Mouse (Mus musculus) cerebellum, adult 18-20 months (tissue): ENCODE data around the gene Cel.

Experiments
- DNase-seq, 2 experiments: peaks; one replicate each; pipeline ENCODE4 v3.0.0; 2021

The Cel gene

DNA sequence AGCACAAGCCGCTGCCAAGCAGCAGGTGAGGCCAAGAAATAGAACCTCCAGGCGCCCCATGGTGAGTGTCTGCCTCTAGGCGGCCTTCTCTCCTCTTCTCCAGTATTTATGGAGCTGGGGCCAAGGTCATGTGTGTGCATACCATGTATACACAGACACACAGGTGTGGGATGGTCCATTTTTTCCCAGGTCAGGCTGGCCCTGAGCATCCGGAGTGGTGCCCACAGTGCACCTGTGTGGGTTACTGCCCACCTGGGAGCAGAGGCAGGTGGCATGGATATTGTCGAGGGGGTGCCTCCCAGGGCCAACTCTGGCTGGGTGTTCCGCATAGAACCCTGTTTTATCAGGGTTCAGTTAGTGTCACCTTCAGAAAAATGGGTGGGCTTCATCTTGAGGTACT lies at the start of gene Cel:
Cel (minus strand) TSS at position 101 of the 400 bp plus-strand sequence.
- DNase-seq: no peak

DNA sequence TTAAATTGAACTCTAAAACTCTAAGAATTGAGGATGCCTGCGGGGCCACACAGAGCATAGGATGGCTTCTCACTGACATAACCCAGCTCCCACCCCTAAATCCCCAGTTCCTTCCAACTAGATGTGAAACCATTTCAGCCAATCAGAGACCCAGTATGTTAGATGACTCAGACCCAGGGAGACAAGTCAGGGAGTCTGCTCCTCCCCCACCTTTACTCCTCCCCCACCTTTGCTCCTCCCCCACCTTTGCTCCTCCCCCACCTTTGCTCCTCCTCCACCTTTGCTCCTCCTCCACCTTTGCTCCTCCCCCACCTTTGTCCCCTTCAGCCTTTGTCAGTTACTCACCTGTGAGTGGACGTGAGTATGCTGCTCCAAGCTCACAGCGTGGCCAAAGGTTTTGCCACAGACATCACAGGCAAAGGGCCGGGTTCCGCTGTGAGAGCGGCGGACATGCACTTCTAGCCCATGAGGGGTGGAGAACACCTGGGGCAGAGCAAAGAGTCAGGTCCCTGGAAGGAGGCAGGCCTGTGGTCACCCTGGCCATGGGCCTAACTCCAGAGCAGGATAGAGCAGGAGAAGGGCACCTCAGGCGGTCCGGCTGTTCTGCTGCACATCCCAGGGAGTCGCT lies 49.3 kb upstream of the Cel start:
- no peak for DNase-seq

DNA sequence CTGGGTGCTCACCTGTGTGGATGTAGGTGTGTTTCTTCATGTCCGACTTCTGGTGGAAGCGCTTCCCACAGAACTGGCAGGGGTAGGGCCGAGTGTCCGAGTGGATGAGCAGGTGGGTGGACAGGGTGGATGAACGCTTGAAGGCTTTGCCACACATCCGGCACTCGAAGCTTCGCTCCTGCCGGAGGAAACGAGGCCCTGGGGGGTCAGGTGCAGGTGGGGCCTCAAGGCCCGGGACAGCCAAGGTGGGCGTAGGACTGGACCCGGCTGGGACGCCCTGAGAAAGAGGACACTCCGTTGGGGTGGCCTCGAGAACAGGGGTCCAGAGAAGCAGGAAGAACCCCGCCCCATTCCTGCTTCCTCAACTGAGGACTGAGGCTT lies 48.2 kb upstream of the Cel start:
- DNase-seq: no peak

DNA sequence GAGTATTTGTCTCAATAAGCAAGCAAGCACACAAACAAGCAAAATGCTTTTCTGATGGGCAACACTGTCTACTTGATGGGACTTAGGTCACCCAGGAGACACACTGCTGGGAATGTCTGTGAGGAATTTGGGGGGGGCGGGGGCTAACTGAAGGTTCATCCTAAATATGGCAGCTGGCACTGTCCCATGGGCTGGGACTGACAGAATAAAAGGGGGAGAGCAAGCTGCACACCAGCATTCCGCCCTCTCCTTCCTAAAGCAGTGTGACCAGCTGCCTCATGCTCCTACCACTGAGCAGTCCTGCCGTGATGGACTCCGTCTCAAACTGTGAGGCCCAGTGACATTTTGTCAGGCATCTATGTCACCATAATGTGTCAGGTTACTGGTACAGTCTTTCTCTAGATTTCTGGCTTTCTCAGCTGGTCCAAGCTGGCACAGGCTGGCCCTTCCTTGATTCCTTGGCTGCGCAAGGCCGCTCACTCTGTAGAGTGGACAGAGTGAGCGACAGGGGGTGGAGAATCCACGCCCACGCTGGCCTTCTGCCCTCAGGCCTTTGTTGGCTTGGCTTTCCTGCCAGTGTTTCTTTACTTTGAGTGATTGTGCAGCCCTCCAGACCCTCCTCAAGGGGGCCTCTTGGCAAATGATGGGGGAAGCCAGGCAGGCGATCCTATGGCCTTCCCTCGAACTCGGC lies 47.7 kb upstream of the Cel start:
- DNase-seq: peak; percentile 27 to 34

DNA sequence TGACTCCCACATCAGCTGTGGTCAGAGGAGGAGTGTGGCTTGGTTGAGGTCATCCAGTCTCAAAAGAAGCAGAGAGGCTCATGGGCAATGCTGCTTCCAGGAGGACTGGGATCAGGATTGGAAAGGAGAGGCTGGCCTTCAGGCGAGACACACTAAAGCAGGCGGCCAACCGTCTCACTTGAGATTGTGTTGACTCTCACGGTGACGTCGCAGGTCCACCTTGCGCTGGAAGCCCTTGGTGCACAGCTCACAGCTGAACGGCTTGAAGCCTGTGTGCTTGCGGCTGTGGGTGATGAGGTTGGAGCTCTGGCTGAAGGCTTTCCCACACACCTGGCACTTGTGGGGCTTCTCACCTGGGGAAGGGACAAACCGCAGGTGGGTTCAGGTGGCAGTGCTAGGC lies 46.6 kb upstream of the Cel start:
- no peak for DNase-seq

DNA sequence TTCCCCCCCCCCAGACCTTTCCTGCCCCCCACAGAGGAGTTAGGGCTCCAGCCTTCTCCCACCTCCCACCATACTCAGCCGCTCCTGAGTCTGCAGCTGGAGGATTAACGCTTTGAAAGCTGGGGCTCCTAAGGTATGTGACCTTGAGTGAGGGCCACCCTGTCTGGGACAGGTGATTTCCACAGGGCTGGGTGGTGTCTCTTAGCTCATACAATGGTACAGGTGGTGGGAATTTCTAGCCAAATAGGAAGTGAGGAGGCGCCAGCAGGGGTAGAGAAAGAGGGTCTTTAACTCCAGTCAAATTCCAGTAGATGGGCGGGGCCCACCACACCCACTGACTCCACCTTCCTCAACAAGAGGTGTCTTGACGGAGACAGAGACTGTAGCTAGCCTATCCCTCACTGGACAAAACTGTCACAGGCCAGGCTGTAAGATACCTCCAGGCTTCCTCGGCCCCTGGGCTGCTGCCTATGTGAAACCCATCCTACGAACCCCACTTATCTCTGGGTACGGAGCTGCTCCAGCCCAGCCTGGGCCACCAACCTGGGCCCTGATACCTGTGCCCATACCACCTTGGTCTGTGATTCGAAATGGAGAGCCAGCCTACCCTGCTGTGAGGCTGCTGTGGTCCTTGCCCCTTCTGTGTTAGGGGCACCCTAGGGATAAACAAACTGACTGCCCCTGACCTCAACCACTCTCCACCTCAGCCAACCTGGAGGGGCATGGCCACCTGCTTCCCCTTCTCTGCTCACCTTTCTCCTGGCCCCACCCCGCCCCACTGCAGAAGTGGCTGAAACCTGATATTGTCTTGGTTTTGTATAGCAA lies 44.4 kb upstream of the Cel start:
- DNase-seq: no peak

DNA sequence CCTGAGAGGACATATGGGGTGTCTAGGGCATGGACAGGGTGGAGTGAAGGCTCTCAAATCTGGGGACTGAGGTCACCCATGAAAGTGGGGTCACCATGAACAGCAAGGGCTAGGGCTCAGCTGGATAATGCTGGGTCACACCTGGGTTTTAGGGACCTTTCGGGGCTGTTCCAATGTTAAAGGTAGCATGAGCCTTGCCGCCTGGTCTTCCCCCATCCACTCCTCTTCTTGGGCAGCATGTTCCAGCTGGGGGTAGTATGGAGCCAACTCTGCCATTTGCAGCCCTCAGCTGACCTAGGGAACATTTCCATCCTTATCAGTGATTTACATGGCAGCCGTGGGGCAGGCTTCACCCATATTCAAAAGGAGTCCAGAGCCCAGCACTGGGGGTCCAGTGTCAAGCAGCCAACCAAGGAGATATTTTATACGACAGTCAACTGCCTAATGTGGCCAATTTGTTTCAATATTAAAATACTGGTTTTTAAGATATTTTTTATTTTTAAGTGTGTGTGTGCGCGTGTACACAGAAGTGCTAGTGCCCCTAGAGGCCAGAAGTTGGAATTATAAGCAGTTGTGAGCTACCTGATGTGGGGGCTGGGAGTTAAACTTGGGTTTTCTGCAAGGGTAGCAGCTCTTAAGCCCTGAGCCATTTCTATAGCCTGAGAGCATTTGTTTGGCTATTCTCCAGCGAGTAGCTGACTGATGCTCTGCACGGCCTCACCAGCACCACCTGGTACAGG lies 43.6 kb upstream of the Cel start:
- no peak for DNase-seq

DNA sequence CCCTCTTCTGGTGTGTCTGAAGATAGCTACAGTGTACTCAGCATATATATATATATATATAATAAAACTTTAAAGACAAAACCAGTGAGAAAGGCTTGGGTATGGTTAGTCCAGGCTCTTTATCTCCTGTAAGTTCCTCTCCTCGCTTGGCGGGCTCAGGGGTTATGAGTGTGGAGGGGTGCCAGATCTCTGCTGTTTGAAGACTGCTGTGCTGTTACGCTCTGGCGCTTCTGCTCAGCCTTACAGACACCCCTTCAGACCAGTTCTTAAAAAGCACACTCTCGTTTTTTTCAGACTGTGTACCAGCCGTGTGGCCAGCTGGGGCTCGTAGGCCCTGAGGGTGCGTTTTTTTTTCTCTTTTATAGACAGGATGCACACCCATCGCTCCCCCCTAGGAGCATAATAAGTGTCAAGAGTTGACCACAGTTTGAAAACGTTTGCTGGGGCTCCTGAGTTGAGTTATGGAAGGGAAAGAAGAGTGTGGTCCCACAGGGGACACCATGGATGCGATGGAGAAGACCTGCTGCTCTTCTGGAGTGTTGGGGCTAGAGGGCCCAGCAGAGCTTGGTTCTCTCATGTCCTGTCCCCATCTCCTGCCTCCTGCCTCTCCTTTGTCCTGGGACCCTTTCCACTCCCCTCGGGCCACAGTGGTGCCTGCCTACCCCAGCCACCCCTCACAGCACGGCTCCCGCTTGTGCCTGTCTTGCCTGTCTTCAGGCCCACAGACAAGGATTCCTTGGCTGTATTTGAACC lies 42.8 kb upstream of the Cel start:
- no peak for DNase-seq

DNA sequence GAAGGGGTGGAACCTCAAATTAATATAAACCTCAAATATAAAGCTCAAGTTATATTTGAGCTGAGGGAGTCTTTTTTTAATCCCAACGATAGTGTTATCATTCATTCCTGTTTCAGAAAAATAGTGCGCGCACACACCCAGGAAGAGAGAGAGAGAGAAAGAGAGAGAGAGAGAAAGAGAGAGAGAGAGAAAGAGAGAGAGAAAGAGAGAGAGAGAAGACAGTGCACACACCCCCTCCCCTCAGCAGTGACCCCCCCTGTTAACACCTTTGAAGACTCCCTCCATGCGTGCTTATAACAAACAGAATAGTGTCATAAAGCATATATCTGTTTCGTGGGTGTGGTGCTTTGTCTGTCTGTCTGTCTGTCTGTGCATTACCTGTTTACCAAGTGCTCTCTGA lies 40.3 kb upstream of the Cel start:
- DNase-seq: no peak

DNA sequence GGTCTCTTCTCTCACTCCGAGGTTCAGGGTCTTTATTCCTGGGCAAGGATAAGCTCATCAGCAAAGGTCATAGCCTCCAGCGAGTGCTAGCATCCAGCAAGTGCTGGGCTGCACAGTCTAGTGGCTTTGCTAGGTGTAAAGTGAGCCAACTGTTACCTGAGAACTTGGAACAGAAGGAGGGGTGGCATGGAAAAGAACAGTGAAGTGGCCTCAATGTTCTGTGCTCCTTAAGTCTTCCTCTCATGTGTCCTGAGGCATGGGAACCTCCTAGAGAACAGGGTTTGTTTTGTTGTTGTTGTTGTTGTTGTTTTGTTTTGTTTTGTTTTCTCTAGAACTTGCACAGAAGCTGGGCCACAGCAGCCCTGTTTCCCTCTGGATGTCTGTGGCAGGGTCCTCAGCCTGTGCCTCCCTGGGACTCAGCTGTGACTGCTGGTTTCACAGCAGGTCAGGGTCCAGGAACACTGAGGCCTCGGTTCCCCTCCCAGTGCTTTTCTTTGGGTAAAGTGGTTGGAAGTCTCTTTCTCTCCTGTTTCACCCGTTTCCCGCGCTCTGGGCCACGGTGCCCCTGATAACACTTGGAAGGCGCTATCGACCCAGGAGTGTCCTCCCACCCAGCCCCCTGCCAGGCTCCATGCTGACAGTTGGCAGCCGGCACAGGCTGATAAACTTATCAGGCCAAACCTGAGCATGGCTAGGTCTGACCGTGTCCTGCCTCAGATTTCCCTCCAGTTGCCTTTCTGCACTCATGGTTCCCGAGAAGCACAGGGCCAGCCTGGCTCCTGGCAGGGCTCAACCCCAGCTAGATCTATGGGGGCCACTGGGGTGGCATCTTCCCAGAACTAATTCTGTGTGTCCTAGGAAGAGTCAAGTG lies 38.8 kb upstream of the Cel start:
- no peak for DNase-seq

DNA sequence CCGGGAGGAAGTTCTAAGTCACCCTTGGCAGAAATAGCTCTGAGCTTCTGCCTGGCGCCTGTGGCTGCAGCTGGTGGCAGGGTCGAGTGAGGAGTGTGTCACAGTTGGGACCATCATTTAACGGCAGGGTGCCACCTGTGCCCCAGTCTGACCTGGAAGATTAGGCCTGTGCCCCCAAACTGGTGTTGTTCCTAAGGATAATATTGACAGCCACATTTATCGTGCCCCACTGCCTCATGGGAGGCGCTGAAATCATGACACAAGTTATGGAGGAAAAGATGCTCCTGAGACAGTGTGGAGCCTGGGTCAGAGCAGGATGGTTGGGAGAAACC lies 36.3 kb upstream of the Cel start:
- DNase-seq: no peak

DNA sequence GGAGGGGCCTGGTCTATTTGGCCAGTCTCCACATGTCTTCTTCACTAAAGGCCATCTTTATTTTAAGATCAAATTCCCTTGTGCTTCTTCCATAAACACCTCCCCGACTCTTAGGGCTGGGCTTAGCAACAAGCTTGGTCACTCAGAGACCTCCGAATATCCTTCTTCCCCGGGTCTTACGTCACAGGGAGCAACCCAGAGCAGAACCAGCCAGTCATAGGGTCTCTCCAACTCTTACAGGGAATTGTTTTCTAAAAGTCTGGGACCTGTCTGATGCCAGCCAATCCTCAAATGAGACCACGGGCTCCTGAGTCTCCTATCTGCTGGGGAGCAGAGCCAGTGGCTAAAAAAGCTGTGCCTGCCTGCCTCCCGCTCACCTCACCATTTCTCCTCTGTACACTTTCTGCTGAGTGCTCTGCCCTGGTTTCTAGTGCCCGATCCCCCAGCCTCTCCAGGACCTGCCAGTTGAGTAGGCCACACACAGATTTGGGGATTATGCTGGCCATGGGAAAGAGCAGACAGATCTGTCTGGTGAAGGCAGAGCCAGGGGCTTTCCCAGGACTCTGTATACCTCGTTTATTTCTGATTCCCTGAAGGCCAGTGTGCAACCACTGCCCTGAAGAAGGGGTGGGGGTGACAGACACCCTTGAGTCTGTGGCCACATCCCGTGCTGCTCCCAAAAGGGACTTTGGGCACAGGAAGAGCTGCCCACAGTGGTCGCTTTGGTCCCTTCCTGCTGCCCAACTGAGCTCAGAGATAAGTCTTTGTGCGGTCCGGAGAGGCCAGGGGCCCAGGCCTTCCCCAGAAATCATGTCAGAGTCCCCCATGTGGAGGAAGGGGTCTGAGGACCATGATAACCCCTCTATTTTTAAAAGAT lies 35.7 kb upstream of the Cel start:
- DNase-seq: no peak

DNA sequence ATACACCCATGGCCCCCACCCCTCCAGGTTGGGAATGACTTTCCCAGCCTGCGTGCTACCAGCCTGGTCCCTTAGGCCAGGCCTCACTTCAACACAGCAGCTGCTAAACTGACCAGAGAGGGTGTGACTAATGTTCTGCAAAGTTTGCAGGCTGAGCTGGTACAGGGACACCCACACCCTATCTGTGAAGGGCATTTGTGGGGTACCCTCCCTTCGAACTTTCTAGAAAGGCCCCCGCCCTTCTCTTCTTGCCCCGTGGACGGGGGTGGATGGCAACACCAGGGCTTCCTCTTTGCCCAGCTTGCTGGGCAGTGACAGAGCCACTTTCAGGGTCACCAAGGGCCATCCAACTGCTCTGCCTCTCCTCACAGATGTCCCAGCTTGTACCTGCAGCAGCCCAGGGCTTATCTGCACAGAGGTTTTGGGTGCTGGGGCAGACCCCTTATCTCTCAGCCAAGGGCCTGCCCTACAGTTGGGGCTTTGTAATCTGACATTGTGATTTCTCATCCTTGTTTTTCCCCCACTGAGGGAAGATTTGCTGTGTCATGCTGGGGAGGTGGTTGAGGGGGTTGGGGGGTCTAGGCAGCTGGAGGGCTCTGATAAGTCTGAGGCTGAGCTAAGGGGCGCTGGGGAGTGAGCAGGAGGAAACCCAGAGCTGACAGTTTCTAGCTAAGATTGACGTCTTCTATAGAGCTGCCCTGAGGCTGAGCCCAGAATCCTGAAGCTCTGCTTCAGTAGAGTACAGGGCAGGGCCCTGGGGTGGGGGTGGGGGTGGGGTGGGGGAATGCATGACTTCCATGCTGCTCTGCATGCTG lies 34.7 kb upstream of the Cel start:
- no peak for DNase-seq

DNA sequence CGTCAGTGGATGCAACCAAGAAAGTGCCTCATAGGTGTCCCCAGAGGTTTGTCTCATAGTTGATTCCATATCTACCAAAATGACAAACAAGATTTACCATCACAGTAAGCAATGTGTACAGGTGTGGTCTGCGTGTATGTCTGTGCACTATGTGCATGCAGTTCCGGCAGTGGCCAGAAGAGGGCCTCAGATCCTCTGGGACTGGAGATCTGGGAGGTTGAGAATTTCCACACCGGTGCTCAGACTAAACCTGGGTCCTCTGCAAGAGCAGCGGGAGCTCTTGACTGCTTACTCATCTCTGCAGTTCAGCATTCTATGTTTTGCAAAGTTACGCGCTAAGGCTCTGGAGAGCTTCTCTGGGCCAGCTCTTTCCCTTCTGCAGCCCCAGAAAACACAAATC lies 33.8 kb upstream of the Cel start:
- DNase-seq: no peak

DNA sequence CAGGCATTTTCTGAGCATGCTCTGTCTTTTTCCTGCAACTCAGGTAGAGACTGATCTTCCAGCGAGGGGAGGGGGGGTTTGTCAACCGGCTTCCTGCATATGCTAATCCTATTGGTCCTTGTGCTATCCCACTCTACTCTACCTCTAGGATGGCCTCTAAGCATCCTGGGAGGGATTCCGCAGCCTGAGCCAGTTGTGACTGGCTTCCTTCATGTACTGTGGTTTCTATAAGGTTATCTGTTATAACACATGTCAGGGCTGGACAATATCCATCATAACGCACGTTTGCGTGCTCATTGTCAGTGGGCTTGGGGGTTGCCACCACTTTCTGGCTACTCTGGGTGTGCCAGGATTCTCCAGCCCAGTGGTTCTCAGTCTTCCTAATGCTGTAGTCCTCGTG lies 32.8 kb upstream of the Cel start:
- no peak for DNase-seq

DNA sequence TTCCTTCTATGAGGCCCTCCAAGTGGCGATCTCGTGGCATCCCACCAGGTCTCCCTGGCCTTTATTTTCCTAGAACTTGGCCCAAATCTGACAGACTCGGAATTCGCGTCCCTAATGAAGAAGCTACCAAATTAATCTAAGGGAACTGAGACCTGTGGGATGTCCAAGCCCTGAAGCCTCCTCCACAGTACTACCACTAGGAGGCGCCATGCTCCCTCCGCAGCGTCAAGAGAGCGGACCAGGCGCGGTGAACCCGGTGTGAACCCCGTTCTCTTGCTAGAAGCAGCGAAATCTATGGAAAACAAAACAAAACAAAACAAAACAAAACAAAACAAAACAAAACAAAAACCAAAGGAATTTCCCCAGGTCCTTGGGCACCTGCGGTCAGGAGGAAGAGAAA lies 29.6 kb upstream of the Cel start:
- peak; percentile 64 to 74 for DNase-seq

DNA sequence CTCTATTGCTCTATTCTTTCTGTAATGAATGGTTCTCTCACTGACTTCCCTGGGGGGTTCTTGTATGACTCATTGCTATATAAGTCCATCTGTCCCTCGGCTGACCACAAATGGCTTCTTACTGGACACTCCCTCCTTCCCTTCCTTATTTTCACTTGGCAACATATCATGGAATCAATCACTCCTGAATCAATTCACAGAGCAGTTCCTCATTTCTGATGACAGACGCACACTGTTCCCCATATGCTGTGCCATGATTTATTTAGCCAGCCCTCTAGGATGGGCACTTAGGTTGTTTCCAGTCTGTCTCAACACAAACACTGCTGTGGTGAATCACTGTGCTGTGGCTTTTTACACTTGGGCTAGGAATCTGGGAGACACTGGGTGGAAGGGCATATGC lies 28.3 kb upstream of the Cel start:
- DNase-seq: no peak

DNA sequence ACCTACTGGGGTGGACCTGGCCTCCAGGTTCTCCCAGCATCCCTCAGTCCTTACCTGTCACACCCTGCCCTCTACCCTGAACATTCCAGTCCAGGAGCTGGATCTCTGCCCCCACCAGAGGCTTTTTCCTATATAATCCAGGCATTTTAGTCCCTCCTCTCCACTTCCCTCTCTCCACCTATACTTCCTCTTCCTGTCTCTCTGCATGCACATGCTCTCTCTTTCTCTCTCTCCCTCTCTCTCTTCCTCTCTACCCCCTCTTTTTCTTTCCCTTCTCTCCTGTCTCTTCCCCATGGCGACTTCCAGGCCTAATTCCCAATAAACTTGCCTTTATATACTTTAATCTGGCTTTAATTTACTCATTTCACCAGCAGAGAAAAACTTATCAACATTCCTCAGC lies 25.4 kb upstream of the Cel start:
- no peak for DNase-seq

DNA sequence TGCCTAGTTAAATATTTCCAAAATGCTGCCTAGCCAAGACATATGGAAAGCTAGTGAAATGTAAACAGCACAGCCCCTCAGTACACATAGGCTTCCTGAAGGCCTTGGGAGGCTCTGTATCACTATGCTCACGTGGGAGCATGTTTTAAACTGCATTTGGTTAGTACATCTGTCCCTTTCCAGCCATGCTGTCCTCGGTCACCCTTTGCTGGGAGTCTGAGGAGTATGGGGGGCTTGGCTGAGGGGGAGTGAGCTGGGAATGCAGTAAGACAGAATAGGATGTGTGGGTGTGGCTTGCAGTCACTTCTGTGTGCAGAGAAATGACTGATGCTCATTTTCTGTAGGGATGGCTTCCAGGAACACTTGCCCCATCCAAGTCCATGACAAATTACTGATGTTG lies 22.5 kb upstream of the Cel start:
- DNase-seq: no peak

DNA sequence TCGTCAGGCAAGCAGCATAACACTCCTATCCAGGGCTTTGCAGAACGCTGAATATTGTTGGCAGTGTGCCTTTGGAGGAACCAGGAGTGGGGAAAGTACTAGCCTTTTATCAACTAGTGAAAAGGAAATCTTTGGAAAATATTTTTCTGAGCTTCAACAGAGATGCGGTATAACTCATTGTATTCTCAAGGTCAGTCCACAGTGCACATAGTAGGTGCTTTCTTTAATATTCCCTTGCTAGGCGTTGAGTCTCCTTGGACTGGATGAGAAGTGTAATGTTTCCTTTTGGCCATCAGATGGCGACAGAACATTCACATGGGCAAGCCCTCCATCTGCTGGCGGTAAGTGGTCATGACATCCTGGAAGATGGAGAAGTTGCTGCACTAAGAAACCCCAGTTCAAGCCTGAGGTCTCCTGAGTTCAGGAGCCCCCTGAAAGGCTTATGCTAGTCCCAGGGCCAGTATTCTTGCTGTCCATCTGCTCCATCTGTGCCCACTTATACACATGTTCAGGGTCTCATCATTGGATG lies 21.9 kb upstream of the Cel start:
- peak; percentile 78 to 85 for DNase-seq
